Mouse (Mus musculus): ENCODE results near the gene Capn9. TPM values are rescaled to one million over a fixed set of nuclear protein-coding genes. Genes with fewer than 3 reads are reported as not detected.

Gene Capn9
- polyA plus RNA-seq, 1 experiment from 2014 or later = 0.11 TPM

DNA sequence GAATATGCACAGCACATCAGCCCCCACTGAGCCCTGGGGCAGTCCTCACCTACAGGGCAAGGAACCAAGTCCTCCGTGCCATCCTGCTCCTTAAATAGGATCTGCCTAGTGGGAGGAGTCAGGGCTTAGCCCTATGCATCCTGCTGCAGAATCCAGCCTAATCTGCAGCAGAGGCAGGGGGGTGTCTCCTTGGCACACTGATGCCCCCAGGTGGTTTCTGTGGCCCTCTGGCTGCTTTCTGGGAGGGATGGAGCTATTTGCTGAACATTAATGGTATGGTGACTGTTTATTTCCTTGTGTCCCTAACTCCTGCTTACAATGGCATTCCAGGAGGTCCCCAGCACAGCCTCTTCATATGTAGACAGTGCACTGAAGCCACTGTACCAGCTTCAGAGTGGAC, 27.7 kb upstream of the Capn9 start:
- Histone ChIP-seq H3K27me3 (no peaks in the 10 kb centered on the region), H3K9me3 (no peaks in the 10 kb centered on the region), H3K4me1 (no peaks in the 10 kb centered on the region), H3K4me3 (no peak overlapping the region), H3K36me3 (peaks cover 93% of the 10 kb centered on the region), H3K9ac (replicated peaks) (no peak overlapping the region), H3K27ac (replicated peaks) (no peak overlapping the region), H3K4me2 (replicated peaks) (no peak overlapping the region)
- WGBS = 73% methylated on average over 1 of the region's 1 CpGs
- ATAC-seq (replicated peaks) = no peak

DNA sequence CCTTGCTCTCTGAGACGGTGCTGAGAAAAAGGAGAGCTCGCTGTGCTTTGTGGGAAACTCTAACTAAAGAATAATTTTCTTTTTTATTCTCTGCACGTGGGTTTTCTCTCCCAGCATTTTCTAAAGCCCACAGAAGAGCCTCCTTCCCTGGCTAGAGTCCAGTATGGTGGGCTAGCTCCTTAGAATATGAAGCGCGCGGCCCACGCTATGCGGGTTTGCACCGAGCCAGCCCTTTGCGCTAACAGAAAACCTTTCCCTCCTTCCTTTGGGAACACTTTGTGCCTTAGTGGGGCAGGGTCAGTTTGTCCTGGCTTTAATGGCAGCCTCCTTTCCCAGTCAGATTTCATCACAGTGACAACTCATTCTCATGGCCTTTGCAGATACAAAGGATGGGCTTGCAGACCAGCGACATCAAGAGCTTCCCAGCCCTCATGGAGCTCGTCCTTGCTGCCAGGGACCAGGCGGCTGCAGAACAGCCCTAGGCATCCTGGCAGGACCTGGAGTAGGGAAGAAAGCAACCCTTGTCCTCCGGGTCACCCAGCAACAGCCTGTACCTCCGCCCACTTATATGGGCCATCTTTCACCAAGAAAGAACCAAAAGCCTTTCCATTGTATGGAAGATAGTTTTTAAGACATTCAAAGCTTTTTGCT, 24.8 kb upstream of the Capn9 start:
- no peak overlapping the region for H3K4me2 ChIP-seq (replicated peaks)
- no peaks in the 10 kb centered on the region for H3K9me3 ChIP-seq
- H3K4me3 ChIP-seq = no peak overlapping the region
- no peak overlapping the region for H3K9ac ChIP-seq (replicated peaks)
- H3K27ac ChIP-seq (replicated peaks) = no peak overlapping the region
- no peaks in the 10 kb centered on the region for H3K4me1 ChIP-seq
- H3K27me3 ChIP-seq = no peaks in the 10 kb centered on the region
- ATAC-seq (replicated peaks) = no peak
- WGBS = 90% methylated on average over 15 of the region's 15 CpGs
- peaks cover 65% of the 10 kb centered on the region for H3K36me3 ChIP-seq

DNA sequence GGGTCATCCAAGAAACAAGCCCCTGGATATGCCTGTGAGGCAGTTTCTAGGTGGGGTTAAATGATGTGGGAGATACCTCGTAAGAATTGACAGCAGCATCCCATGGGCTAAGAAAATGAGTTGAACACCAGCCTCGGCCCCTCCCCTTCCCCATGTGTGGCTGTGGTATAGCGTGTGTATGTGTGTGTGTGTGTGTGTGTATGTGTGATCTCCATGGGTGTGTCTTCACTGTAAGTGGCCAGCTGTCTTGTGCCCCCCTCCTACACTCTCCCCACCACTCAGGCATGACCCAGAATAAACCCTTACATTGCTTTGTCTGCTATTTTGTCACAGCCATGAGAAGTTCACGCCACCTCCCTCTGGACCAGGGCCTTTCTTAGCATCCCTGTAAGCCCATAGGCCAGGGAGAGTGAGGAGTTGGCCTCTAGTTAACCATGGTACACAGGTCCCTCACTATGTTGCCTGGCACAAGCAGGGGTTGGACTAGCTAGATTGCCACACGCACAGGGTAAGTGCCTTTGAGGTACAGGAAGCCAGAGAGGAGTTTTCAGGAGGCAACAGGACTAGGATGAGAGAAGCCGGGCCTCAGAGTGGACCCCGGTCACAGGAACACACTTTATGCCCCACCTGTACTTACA, 20.7 kb upstream of the Capn9 start:
- H3K9me3 ChIP-seq = no peaks in the 10 kb centered on the region
- no peak for ATAC-seq (replicated peaks)
- no peak overlapping the region for H3K27ac ChIP-seq (replicated peaks)
- H3K4me3 ChIP-seq = no peak overlapping the region
- H3K4me2 ChIP-seq (replicated peaks) = no peak overlapping the region
- H3K27me3 ChIP-seq = no peaks in the 10 kb centered on the region
- peaks cover 28% of the 10 kb centered on the region for H3K36me3 ChIP-seq
- no peak overlapping the region for H3K9ac ChIP-seq (replicated peaks)
- H3K4me1 ChIP-seq = 0 out of 2 replicates have a peak, but pooled peaks cover 6% of the 10 kb centered on the region
- 93% methylated on average over 7 of the region's 7 CpGs for WGBS

DNA sequence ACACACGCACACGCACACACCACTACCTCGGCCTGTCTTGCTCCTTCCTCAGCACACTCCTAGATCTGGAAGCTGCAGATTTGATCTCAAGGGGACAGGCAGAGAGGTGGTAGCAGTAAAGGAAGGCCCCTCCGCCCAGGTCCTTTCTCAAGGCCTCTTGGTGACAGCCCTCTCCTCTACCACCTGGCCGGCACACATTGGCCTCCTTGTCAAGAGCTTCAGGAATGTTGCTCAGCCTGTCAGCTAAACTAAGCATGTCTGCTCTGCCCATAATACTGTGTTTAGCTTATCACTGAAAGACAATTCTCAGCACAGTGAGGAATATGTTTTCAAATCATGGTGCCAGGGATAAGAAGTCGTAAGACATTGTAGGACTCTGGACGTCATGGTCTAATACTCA, 19.7 kb upstream of the Capn9 start:
- Histone ChIP-seq H3K27me3 (no peaks in the 10 kb centered on the region), H3K9me3 (no peaks in the 10 kb centered on the region), H3K4me1 (0 out of 2 replicates have a peak, but pooled peaks cover 6% of the 10 kb centered on the region), H3K36me3 (peaks cover 19% of the 10 kb centered on the region), H3K27ac (replicated peaks) (0 out of 2 replicates have a peak overlapping the region, but pooled peaks have one; percentile 43), H3K4me3 (no peak overlapping the region), H3K4me2 (replicated peaks) (no peak overlapping the region), H3K9ac (replicated peaks) (no peak overlapping the region)
- WGBS = 81% methylated on average over 7 of the region's 7 CpGs
- ATAC-seq (replicated peaks) = no peak

DNA sequence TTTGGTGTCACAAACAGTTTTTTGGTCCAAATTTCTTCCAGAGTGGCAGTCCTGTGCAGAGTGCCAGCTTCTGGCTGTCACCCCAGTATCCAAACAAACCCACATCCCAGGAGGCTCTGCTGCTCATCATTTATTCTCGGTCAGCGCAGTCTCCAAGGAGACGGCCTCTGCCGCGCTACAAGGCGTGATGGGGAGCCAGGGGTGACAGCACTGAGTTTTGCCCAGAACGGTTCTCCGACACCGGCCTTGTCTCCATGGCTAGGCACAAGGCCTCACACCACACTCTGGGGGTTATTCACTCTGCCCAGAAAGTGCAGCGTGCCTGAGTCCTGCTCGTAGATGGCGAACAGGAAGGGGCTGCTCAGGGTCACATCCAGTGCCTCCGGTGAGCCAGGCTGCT, 19.3 kb upstream of the Capn9 start:
- Histone ChIP-seq H3K4me1 (0 out of 2 replicates have a peak, but pooled peaks cover 6% of the 10 kb centered on the region), H3K4me2 (replicated peaks) (no peak overlapping the region), H3K4me3 (no peak overlapping the region), H3K9me3 (no peaks in the 10 kb centered on the region), H3K27ac (replicated peaks) (0 out of 2 replicates have a peak overlapping the region, but pooled peaks have one; percentile 43), H3K36me3 (peaks cover 14% of the 10 kb centered on the region), H3K27me3 (no peaks in the 10 kb centered on the region), H3K9ac (replicated peaks) (no peak overlapping the region)
- WGBS = 68% methylated on average over 13 of the region's 13 CpGs
- no peak for ATAC-seq (replicated peaks)

DNA sequence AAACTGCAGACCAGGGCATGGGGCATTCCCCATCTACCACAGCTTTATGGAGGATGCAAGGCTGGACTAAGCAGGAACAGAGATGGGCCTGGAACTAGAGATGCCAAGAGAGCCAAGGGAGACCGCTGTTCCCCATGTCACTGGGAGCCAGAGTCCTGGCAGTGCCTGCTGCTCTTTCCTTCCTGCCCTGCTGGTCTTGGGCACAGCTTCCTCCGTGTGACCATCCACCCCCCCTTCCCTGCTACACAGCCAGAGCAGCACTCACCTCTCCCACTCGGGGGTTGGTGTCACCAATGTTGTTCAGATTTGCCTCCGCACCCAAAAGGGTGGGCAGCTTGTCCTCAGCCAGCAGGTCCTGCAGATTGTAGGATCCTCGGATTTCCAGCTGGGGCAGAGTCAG, 18.4 kb upstream of the Capn9 start:
- Histone ChIP-seq H3K4me2 (replicated peaks) (no peak overlapping the region), H3K4me3 (no peak overlapping the region), H3K27me3 (no peaks in the 10 kb centered on the region), H3K27ac (replicated peaks) (no peak overlapping the region), H3K9ac (replicated peaks) (no peak overlapping the region), H3K4me1 (0 out of 2 replicates have a peak, but pooled peaks cover 6% of the 10 kb centered on the region), H3K9me3 (no peaks in the 10 kb centered on the region), H3K36me3 (peaks cover 5% of the 10 kb centered on the region)
- no peak for ATAC-seq (replicated peaks)
- 73% methylated on average over 5 of the region's 5 CpGs for WGBS

DNA sequence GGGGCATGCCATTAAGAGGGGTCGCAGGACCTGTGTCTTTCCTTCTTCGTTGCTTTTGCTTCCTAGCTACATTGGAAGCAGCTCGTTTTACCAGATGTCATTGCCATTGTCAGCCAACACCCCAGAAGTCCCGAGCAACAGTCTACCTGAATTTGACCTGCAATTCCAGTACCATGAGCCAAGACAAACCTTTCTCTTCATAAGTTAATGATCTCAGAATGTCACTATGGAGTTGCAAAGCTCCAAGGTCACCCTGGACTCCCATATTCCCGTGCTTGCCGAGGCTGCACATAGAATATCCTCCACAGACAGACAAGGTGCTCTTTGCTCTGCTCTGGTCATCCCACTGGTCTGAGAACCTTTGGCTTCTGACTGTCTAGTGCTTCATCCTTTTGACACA, 8.8 kb upstream of the Capn9 start:
- Histone ChIP-seq H3K9ac (replicated peaks) (no peak overlapping the region), H3K27ac (replicated peaks) (no peak overlapping the region), H3K9me3 (no peaks in the 10 kb centered on the region), H3K27me3 (no peaks in the 10 kb centered on the region), H3K4me3 (no peak overlapping the region), H3K4me2 (replicated peaks) (no peak overlapping the region), H3K36me3 (no peaks in the 10 kb centered on the region), H3K4me1 (no peaks in the 10 kb centered on the region)
- no peak for ATAC-seq (replicated peaks)
- 86% methylated on average over 6 of the region's 6 CpGs for WGBS

DNA sequence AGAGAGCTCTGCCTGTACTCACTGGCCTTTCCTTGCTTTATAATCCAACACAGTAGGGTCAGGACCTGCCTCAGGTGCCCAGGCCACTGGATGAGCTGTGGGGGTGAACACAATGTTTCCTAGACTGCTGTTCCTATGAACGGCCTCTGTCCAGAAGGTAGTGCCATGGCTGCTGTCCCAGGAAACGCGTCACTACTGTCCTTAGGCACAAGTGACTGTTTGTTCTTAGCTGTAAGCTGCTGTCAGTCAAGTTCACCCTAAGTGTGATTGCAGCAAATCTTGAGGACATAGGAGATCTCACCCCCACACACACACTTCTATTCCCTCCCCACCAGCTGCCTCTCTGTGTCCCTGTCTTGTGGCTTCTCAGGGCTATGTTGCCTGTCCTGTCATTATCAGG, 8.3 kb upstream of the Capn9 start:
- Histone ChIP-seq H3K27me3 (no peaks in the 10 kb centered on the region), H3K36me3 (no peaks in the 10 kb centered on the region), H3K9me3 (no peaks in the 10 kb centered on the region), H3K4me3 (no peak overlapping the region), H3K4me2 (replicated peaks) (no peak overlapping the region), H3K9ac (replicated peaks) (no peak overlapping the region), H3K27ac (replicated peaks) (no peak overlapping the region), H3K4me1 (no peaks in the 10 kb centered on the region)
- ATAC-seq (replicated peaks) = no peak
- 89% methylated on average over 3 of the region's 3 CpGs for WGBS

DNA sequence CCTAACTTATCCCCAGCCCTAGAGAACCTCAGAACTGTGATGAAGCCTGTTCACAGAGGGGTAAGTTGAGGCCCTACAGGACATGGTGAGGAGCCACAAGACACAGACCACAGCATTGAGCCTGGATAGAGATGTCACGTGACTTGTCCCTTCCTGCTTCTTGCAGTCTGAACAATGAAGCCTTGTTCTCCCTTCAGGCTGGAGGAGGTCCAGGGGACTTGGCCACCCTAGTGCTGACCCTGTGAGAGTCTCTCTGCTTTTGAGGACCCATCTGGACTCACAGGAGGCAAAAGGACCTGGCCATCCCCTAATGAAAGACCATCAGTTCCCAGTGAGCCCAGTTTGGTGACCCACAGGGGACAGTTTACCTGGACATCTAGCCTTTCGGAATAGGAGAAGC, 6.8 kb upstream of the Capn9 start:
- no peak overlapping the region for H3K4me2 ChIP-seq (replicated peaks)
- no peak overlapping the region for H3K4me3 ChIP-seq
- no peaks in the 10 kb centered on the region for H3K27me3 ChIP-seq
- H3K4me1 ChIP-seq = no peaks in the 10 kb centered on the region
- 75% methylated on average over 2 of the region's 2 CpGs for WGBS
- ATAC-seq (replicated peaks) = no peak
- H3K27ac ChIP-seq (replicated peaks) = no peak overlapping the region
- no peaks in the 10 kb centered on the region for H3K36me3 ChIP-seq
- no peaks in the 10 kb centered on the region for H3K9me3 ChIP-seq
- H3K9ac ChIP-seq (replicated peaks) = no peak overlapping the region

DNA sequence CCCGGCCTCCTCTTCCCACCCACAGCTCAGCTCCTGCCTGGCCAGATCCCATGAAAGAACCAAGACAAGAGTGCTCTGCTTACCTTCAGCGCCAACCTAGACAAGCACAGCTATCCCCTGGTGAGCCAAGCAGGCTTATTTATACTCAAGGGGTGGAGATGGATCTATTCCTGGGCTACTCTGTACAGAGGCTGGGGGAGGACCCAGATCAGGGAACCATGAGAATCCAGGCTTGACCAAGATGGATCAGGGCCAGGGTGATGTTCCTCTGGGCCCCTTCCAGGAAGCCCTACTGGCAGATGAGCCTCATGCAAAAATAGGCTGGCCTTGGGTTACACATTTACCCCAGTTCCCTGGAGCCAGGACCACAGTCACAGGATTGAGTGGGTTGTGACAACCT, 6.3 kb upstream of the Capn9 start, which contains the start of gene Agt:
TSS of gene Agt (minus strand) at position 114 of the 400 bp plus-strand sequence.
- no peak within 1 kb of the TSS for H3K27ac ChIP-seq (replicated peaks)
- WGBS = 79% methylated on average over 2 of the region's 2 CpGs

DNA sequence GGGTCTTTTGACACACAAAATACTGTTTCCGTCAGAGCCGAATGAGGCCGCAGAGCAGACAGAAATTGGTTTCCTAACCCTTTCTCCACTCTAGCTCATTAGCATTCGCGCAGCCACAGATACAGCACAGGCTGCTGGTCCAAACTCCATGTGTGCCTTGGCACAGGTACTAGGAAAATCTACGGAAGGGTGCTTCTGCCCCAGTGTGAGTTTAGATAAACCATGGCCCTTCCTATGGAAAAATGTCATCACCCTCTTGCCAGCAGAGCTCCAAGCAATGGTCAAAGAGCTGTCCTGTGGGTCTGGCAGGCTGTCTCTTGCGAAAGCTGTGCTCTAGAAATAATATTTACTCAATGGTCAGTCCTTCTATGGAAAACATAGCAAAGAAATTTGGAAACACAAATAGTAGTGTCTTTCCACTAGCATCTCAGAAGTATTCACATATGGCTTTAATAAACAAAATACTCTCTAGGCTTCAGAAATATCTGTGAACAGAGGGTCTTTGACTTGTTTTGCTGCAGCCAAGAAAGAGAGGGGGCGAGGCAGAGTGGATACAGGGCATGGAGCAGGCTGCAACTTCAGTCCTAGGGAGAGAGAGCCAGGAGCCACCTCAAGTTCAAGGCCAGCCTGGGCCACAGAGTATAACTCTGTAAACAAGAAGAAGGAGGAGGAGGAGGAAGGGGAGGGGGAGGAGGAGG, 4.0 kb upstream of the Capn9 start:
- Histone ChIP-seq H3K4me2 (replicated peaks) (no peak overlapping the region), H3K4me3 (no peak overlapping the region), H3K27ac (replicated peaks) (no peak overlapping the region), H3K27me3 (no peaks in the 10 kb centered on the region), H3K4me1 (no peaks in the 10 kb centered on the region), H3K9ac (replicated peaks) (no peak overlapping the region), H3K9me3 (no peaks in the 10 kb centered on the region), H3K36me3 (no peaks in the 10 kb centered on the region)
- 67% methylated on average over 8 of the region's 8 CpGs for WGBS
- no peak for ATAC-seq (replicated peaks)

More for the DNA sequence above, 6.3 kb upstream of the Capn9 start, which contains the start of gene Agt:
- H3K4me3 ChIP-seq = no peak within 1 kb of the TSS
- H3K9me3 ChIP-seq = no peaks in the 10 kb centered on the region
- no peaks in the 10 kb centered on the region for H3K4me1 ChIP-seq
- no peak within 1 kb of the TSS for H3K9ac ChIP-seq (replicated peaks)
- no peak within 1 kb of the TSS for H3K4me2 ChIP-seq (replicated peaks)
- H3K36me3 ChIP-seq = no peaks in the 10 kb centered on the region
- no peak for ATAC-seq (replicated peaks)
- H3K27me3 ChIP-seq = no peaks in the 10 kb centered on the region

DNA sequence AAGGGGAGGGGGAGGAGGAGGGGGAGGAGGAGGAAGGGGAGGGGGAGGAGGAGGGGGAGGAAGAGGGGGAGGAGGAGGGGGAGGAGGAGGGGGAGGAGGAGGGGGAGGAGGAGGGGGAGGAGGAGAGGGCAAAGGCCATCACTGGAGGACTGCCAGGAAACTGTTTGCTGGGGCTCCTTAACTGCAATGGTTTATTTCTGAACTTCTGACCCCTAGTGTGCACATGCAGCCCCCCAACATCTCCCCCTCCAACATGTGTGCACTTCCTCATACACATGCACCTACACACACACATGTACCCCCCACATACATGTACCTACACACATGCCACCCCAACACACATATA, 3.5 kb upstream of the Capn9 start:
- no peak for ATAC-seq (replicated peaks)
- no peaks in the 10 kb centered on the region for H3K4me1 ChIP-seq
- no peaks in the 10 kb centered on the region for H3K27me3 ChIP-seq
- H3K9ac ChIP-seq (replicated peaks) = no peak overlapping the region
- no peak overlapping the region for H3K27ac ChIP-seq (replicated peaks)
- H3K4me2 ChIP-seq (replicated peaks) = no peak overlapping the region
- H3K36me3 ChIP-seq = no peaks in the 10 kb centered on the region
- no peaks in the 10 kb centered on the region for H3K9me3 ChIP-seq
- H3K4me3 ChIP-seq = no peak overlapping the region
